Mouse (Mus musculus) embryonic facial prominence, embryonic 11.5 days (tissue): ENCODE results near the gene Efcab9. TPM values are rescaled to one million over a fixed set of nuclear protein-coding genes. Genes with fewer than 3 reads are reported as not detected.

Source experiments
- ATAC-seq: fragments of 200-750 bp; cut with Nextera tagmentation; replicated peaks from 2 replicates; pipeline ENCODE4 v1.8.0; 2017; ENCODE audit warnings: low read depth; ENCODE audit not compliant: insufficient number of reproducible peaks, low FRiP score, low TSS enrichment
- DNase-seq: peaks from one replicate; pipeline ENCODE4 v3.0.0-alpha.2; 2015; ENCODE audit warnings: low spot score
- H3K27ac ChIP-seq: fragments of 300-500 bp; sonication (generic); replicated peaks from 2 replicates; pipeline ENCODE4 v1.5.1; 2014; ENCODE audit warnings: mild to moderate bottlenecking, low read depth, low read length, control low read depth
- H3K27me3 ChIP-seq: fragments of 300-500 bp; sonication (generic); 2 replicates; pipeline ENCODE4 v1.6.1; 2014; ENCODE audit warnings: mild to moderate bottlenecking, low read length, moderate library complexity, mixed read lengths; ENCODE audit not compliant: control insufficient read depth, insufficient read depth
- H3K36me3 ChIP-seq: fragments of 300-500 bp; sonication (generic); replicated peaks from 2 replicates; pipeline ENCODE4 v1.6.1; 2014; ENCODE audit warnings: low read depth, mild to moderate bottlenecking, low read length, moderate library complexity, mixed read lengths; ENCODE audit not compliant: control insufficient read depth, insufficient read depth
- H3K4me1 ChIP-seq: fragments of 300-500 bp; sonication (generic); 2 replicates; pipeline ENCODE4 v1.6.1; 2014; ENCODE audit warnings: low read length, mixed read lengths; ENCODE audit not compliant: control insufficient read depth, insufficient read depth
- H3K4me2 ChIP-seq: fragments of 300-500 bp; sonication (generic); 2 replicates; pipeline ENCODE4 v1.6.1; 2014; ENCODE audit warnings: low read depth, mild to moderate bottlenecking, control low read depth, low read length, moderate library complexity
- H3K4me3 ChIP-seq: fragments of 300-500 bp; sonication (generic); 2 replicates; pipeline ENCODE4 v1.5.1; 2014; ENCODE audit warnings: low read depth, low read length, control low read depth
- H3K9ac ChIP-seq: fragments of 300-500 bp; sonication (generic); replicated peaks from 2 replicates; pipeline ENCODE4 v1.6.1; 2014; ENCODE audit warnings: mild to moderate bottlenecking, control low read depth, low read length
- H3K9me3 ChIP-seq: fragments of 300-500 bp; sonication (generic); replicated peaks from 2 replicates; pipeline ENCODE4 v1.6.1; 2016; ENCODE audit warnings: mild to moderate bottlenecking, low read length, inconsistent platforms, mixed read lengths; ENCODE audit not compliant: control insufficient read depth
- WGBS: fragments of 180-500 bp; shearing (Covaris S2); extraction: QIAGEN DNeasy Blood & Tissue Kit; methylation state at CpG from one replicate; pipeline ENCODE4 v1.1.7; 2014; 5-methylcytosine and 5-hydroxymethylcytosine counted together
- polyA plus RNA-seq: library from polyadenylated mRNA; unstranded; fragments of >200 nt; fragmentation: Nextera tagmentation; extraction: Ambion mirVana; gene quantifications from 2 replicates; pipeline ENCODE4 v1.2.1, GENCODE M21; 2014

Gene Efcab9
- polyA plus RNA-seq, 1 experiment from 2014 or later = 0.65 TPM

DNA sequence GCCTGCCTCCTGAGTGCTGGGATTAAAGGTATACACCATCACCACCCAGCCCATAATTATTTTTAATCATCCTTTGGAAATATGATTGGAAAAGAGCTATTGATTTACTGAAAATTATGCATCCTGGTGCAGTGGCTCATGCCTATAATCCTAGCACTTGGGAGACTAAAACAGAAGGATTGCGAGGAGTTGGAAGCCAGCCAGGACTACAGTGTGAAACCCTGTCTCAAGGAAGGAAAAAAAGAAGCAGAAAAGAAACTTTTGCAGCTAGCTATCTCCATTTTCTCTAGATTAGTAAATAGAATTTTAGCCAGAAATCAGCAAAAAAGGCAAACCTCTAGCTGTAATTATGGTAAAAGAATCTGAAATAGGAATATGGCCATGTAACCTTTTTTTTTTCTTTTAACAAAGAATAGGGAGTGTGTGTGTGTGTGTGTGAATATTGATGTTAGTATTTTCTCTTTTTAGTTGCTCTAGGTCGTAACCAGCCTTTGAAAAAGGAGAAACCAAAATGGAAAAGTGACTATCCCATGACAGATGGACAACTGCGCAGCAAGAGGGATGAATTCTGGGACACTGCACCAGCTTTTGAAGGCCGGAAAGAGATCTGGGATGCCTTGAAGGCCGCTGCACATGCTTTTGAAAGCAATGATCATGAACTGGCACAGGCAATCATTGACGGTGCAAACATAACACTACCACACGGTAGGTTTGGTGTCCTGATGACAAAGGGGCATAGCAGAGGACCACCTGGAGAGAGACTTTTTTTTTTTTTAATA lies 32.9 kb downstream of the Efcab9 start:
- ATAC-seq = no peak
- WGBS = 90% methylated on average over 7 of the region's 7 CpGs
- Histone ChIP-seq H3K9ac (no peak overlapping the region), H3K27me3 (no peaks in the 10 kb centered on the region), H3K27ac (no peak overlapping the region), H3K4me2 (no peak overlapping the region), H3K36me3 (no peaks in the 10 kb centered on the region), H3K9me3 (no peaks in the 10 kb centered on the region), H3K4me1 (no peaks in the 10 kb centered on the region), H3K4me3 (no peak overlapping the region)
- DNase-seq = no peak

DNA sequence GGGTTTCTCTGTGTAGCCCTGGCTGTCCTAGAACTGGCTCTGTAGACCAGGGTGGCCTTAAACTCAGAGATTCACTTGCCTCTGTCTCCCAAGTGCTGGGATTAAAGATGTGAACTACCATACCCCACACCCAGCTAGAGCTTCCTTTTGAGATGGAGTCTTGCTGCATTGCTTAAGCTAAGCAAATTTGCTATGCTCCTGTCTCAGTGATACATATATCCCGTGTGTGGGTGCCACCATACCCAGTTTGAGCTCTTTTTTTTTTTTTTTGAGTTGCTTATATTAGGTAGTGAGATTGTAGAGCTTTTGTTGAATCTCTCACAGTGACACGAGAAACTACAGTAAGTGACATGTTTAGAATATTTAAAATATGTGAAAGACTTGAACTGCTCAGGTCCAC lies 36.6 kb downstream of the Efcab9 start:
- Histone ChIP-seq H3K4me3 (no peak overlapping the region), H3K9ac (no peak overlapping the region), H3K36me3 (no peaks in the 10 kb centered on the region), H3K9me3 (no peaks in the 10 kb centered on the region), H3K4me1 (no peaks in the 10 kb centered on the region), H3K27me3 (no peaks in the 10 kb centered on the region), H3K4me2 (no peak overlapping the region), H3K27ac (no peak overlapping the region)
- DNase-seq (no peak), ATAC-seq (no peak)
- 78% methylated on average over 2 of the region's 2 CpGs for WGBS

GRCm38 (mm10) chr11:32493312-32493711 lies 38.6 kb downstream of the Efcab9 start:
- Histone ChIP-seq H3K4me3 (no peak overlapping the region), H3K36me3 (no peaks in the 10 kb centered on the region), H3K27me3 (no peaks in the 10 kb centered on the region), H3K4me1 (no peaks in the 10 kb centered on the region), H3K9me3 (no peaks in the 10 kb centered on the region), H3K9ac (no peak overlapping the region), H3K27ac (no peak overlapping the region), H3K4me2 (no peak overlapping the region)
- ATAC-seq (no peak), DNase-seq (no peak)

DNA sequence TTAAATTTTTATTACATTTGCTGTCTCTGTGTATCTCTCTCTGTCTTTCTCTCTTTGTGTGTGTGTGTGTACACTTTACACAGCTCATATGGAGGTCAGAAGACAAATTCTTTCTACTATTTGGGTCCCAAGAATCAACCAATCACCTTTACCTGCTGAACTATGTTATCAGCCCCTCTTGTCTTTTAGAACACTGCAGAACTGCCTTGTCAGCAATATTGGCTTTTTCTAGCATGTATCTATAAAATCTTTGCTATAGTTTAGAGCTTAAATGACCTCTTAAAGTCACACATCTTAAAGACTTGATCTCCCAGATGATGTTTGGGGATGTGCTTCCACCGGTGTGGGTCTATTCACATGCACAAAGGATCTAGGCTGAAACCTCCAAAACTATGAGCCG lies 40.8 kb downstream of the Efcab9 start:
- 98% methylated on average over 2 of the region's 2 CpGs for whole genome bisulfite sequencing

GRCm38 (mm10) chr11:32488808-32489670 lies 42.8 kb downstream of the Efcab9 start:
- ATAC-seq (no peak), DNase-seq (no peak)
- Histone ChIP-seq H3K4me2 (no peak overlapping the region), H3K9me3 (no peaks in the 10 kb centered on the region), H3K36me3 (no peaks in the 10 kb centered on the region), H3K9ac (no peak overlapping the region), H3K27ac (no peak overlapping the region), H3K4me3 (no peak overlapping the region), H3K4me1 (no peaks in the 10 kb centered on the region), H3K27me3 (no peaks in the 10 kb centered on the region)
- WGBS = 85% methylated on average over 5 of the region's 5 CpGs

More for the DNA sequence above, 40.8 kb downstream of the Efcab9 start:
- no peaks in the 10 kb centered on the region for H3K9me3 ChIP-seq
- no peaks in the 10 kb centered on the region for H3K4me1 ChIP-seq
- DNase-seq (no peak), ATAC-seq (no peak)
- no peak overlapping the region for H3K4me2 ChIP-seq
- H3K27me3 ChIP-seq = no peaks in the 10 kb centered on the region
- H3K4me3 ChIP-seq = no peak overlapping the region
- no peak overlapping the region for H3K9ac ChIP-seq
- no peak overlapping the region for H3K27ac ChIP-seq
- no peaks in the 10 kb centered on the region for H3K36me3 ChIP-seq

GRCm38 (mm10) chr11:32488344-32488743 lies 43.5 kb downstream of the Efcab9 start:
- Histone ChIP-seq H3K27ac (no peak overlapping the region), H3K9me3 (no peaks in the 10 kb centered on the region), H3K9ac (no peak overlapping the region), H3K27me3 (no peaks in the 10 kb centered on the region), H3K4me1 (no peaks in the 10 kb centered on the region), H3K36me3 (no peaks in the 10 kb centered on the region), H3K4me3 (no peak overlapping the region), H3K4me2 (no peak overlapping the region)
- DNase-seq = peak; percentile 38
- no peak for ATAC-seq

GRCm38 (mm10) chr11:32487501-32487900 lies 44.4 kb downstream of the Efcab9 start:
- H3K4me3 ChIP-seq = no peak overlapping the region
- no peaks in the 10 kb centered on the region for H3K36me3 ChIP-seq
- no peak overlapping the region for H3K9ac ChIP-seq
- ATAC-seq = no peak
- H3K27ac ChIP-seq = no peak overlapping the region
- no peaks in the 10 kb centered on the region for H3K9me3 ChIP-seq
- H3K4me1 ChIP-seq = no peaks in the 10 kb centered on the region
- H3K27me3 ChIP-seq = no peaks in the 10 kb centered on the region
- DNase-seq = no peak
- H3K4me2 ChIP-seq = no peak overlapping the region
- 91% methylated on average over 3 of the region's 3 CpGs for WGBS

GRCm38 (mm10) chr11:32486621-32487020 lies 45.3 kb downstream of the Efcab9 start:
- Histone ChIP-seq H3K4me2 (no peak overlapping the region), H3K27me3 (no peaks in the 10 kb centered on the region), H3K27ac (no peak overlapping the region), H3K4me3 (no peak overlapping the region), H3K9me3 (no peaks in the 10 kb centered on the region), H3K36me3 (no peaks in the 10 kb centered on the region), H3K4me1 (no peaks in the 10 kb centered on the region), H3K9ac (no peak overlapping the region)
- WGBS = 55% methylated on average over 3 of the region's 3 CpGs
- DNase-seq (no peak), ATAC-seq (no peak)
